In genomic region chr1:159576246-159576645, GRCm38 (mm10) we compare ENCODE assay signal across 17 mouse cellular contexts. TPM values are rescaled to one million over a fixed set of nuclear protein-coding genes. Genes with fewer than 3 reads are reported as not detected.
"Had no signal": no experiment of that assay in that cellular context is flagged by ENCODE, and none has a peak within 500 bp of the region (broad histone marks: within the 10 kb centered on the region; RNA-seq: fewer than 3 reads in every experiment).

No protein-coding gene starts in this region.

- H3K9ac ChIP-seq: neural tube, embryonic 13.5 days; neural tube, embryonic 15.5 days; stomach, embryonic 15.5 days had no signal

- H3K9me3 ChIP-seq: neural tube, embryonic 13.5 days; neural tube, embryonic 15.5 days; stomach, embryonic 15.5 days had no signal

- H3K4me1 ChIP-seq: stomach, embryonic 15.5 days had no signal

- DNase-seq: retina, postnatal 1 day; right cerebral cortex, adult 18-20 months; right cerebral cortex, postnatal 14 days; right cerebral cortex, postnatal 25 days; right cerebral cortex, postnatal 4 days; spleen, adult 18-20 months; thymus, adult 18-20 months; thymus, adult 2 months; thymus, postnatal 14 days; thymus, postnatal 25 days; thymus, postnatal 36 days; thymus, postnatal 4 days had no signal

- H3K4me2 ChIP-seq: neural tube, embryonic 13.5 days; neural tube, embryonic 15.5 days; stomach, embryonic 15.5 days had no signal

- H3K4me3 ChIP-seq: neural tube, embryonic 13.5 days; neural tube, embryonic 15.5 days; stomach, embryonic 15.5 days had no signal

- H3K36me3 ChIP-seq: neural tube, embryonic 13.5 days; neural tube, embryonic 15.5 days; stomach, embryonic 15.5 days had no signal

- H3K27ac ChIP-seq: neural tube, embryonic 13.5 days; neural tube, embryonic 15.5 days; stomach, embryonic 15.5 days; stomach, postnatal 0 days had no signal

- H3K27me3 ChIP-seq: neural tube, embryonic 13.5 days; neural tube, embryonic 15.5 days; stomach, embryonic 15.5 days had no signal

RNA-seq across cellular contexts. Expression of gene Tnr, which starts 52.7 kb away (rescaled TPM):
- polyA plus RNA-seq: spleen, adult 2 months had no signal
